Mouse (Mus musculus): Measurements from ENCODE around the gene Atg4c. TPM values are rescaled to one million over a fixed set of nuclear protein-coding genes. Genes with fewer than 3 reads are reported as not detected.

Gene Atg4c
- polyA plus RNA-seq, 1 experiment from 2014 or later: 12.3 TPM

DNA sequence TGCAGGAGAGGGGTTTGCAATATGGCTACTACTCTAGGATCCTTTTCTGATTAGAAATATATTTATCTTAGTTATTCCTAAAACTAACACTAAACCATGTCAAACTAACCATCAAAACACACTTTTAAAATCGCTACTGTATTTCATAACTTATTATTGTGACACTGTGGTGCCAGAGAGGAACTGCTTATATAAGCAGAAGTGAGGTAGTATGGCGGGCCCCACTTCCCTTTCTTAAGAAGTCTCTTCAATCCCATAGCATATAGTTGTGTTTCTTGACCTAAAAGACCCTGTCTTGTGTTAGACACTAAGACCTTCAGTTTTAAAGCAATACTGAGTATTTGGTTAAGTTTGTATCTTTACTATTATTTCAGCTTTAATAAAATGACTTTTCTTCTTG, 31.1 kb downstream of the Atg4c start:
- no peaks in the 10 kb centered on the region for H3K9me3 ChIP-seq (ENCODE audit: control insufficient read depth, low read depth, low read length)
- H3K27me3 ChIP-seq (ENCODE audit: control insufficient read depth, insufficient read depth, low read length): no peaks in the 10 kb centered on the region
- no peaks in the 10 kb centered on the region for H3K4me1 ChIP-seq (ENCODE audit: control insufficient read depth, insufficient read depth, low read length)
- H3K4me3 ChIP-seq (ENCODE audit: low read depth, low read length): no peak overlapping the region
- no peak overlapping the region for H3K27ac ChIP-seq (ENCODE audit: low read length)
- H3K4me2 ChIP-seq (replicated peaks; ENCODE audit: low read depth, low read length): no peak overlapping the region
- no peak for ATAC-seq (ENCODE audit: insufficient number of reproducible peaks, insufficient read depth, low FRiP score, low read depth)
- no peak overlapping the region for H3K9ac ChIP-seq (replicated peaks; ENCODE audit: low read depth, low read length)
- H3K36me3 ChIP-seq (ENCODE audit: control insufficient read depth, insufficient read depth, low read length): no peaks in the 10 kb centered on the region
- WGBS: 91% methylated on average over 2 of the region's 2 CpGs

GRCm38 (mm10) chr4:99227226-99227625, 33.5 kb downstream of the Atg4c start:
- Histone ChIP-seq H3K4me1 (ENCODE audit: control insufficient read depth, insufficient read depth, low read length) (no peaks in the 10 kb centered on the region), H3K9me3 (ENCODE audit: control insufficient read depth, low read depth, low read length) (no peaks in the 10 kb centered on the region), H3K27me3 (ENCODE audit: control insufficient read depth, insufficient read depth, low read length) (no peaks in the 10 kb centered on the region), H3K4me2 (replicated peaks; ENCODE audit: low read depth, low read length) (no peak overlapping the region), H3K27ac (ENCODE audit: low read length) (no peak overlapping the region), H3K36me3 (ENCODE audit: control insufficient read depth, insufficient read depth, low read length) (no peaks in the 10 kb centered on the region), H3K9ac (replicated peaks; ENCODE audit: low read depth, low read length) (no peak overlapping the region), H3K4me3 (ENCODE audit: low read depth, low read length) (no peak overlapping the region)
- ATAC-seq (ENCODE audit: insufficient number of reproducible peaks, insufficient read depth, low FRiP score, low read depth): no peak
- WGBS: 68% methylated on average over 6 of the region's 6 CpGs

DNA sequence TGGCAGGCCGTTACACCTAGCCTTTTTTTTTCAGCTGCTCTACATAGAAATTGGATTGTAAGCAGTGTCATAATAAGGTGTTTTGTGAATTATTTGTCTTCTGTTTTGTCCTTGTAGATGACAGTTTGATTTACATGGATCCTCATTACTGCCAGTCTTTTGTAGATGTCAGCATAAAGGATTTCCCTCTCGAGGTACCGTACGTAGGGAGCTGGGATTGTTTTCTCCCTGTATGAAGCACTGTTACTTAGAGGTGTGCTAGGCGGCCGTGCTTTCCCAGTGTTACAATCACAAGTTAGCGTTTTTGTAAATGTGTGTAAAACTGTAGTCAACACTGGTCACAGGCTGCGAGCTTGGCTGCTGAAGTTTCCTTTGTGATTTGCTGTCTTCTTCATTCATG, 35.6 kb downstream of the Atg4c start:
- no peak overlapping the region for H3K27ac ChIP-seq (ENCODE audit: low read length)
- no peak overlapping the region for H3K9ac ChIP-seq (replicated peaks; ENCODE audit: low read depth, low read length)
- H3K9me3 ChIP-seq (ENCODE audit: control insufficient read depth, low read depth, low read length): no peaks in the 10 kb centered on the region
- H3K4me3 ChIP-seq (ENCODE audit: low read depth, low read length): no peak overlapping the region
- WGBS: 85% methylated on average over 8 of the region's 8 CpGs
- no peaks in the 10 kb centered on the region for H3K4me1 ChIP-seq (ENCODE audit: control insufficient read depth, insufficient read depth, low read length)
- ATAC-seq (ENCODE audit: insufficient number of reproducible peaks, insufficient read depth, low FRiP score, low read depth): no peak
- H3K27me3 ChIP-seq (ENCODE audit: control insufficient read depth, insufficient read depth, low read length): no peaks in the 10 kb centered on the region
- H3K36me3 ChIP-seq (ENCODE audit: control insufficient read depth, insufficient read depth, low read length): no peaks in the 10 kb centered on the region
- H3K4me2 ChIP-seq (replicated peaks; ENCODE audit: low read depth, low read length): no peak overlapping the region

DNA sequence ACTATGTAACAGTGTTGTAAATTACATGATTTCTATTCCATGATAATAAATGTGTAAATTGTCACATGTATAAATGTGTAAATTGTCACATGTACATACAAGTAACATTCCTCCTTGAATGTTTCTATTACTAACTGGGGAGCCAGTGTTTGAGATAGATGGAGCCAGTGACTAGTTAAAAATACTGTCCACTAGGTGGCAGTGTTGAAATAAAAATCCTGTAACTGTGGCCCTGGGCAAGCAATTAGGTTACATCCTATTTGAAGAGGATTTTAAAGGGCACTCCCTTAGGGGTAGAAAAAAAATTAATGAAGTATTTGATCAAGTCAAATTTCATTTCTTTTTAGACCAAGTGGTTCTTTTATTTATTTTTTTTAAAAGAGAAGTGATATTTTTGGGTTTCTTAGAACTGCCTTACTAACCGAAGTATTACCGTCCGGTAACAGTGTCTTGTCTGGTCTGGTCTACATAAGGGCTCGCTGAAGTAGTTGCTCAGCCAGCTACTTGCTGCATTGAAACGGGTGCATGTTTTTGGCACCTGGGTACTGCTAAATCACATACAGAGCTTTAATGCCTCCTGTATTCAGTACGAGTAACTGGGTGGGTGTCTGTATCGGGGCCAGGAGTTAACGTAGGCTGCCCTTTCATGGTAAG, 41.6 kb downstream of the Atg4c start:
- no peaks in the 10 kb centered on the region for H3K27me3 ChIP-seq (ENCODE audit: control insufficient read depth, insufficient read depth, low read length)
- H3K4me2 ChIP-seq (replicated peaks; ENCODE audit: low read depth, low read length): no peak overlapping the region
- H3K9ac ChIP-seq (replicated peaks; ENCODE audit: low read depth, low read length): no peak overlapping the region
- no peak overlapping the region for H3K4me3 ChIP-seq (ENCODE audit: low read depth, low read length)
- no peak overlapping the region for H3K27ac ChIP-seq (ENCODE audit: low read length)
- WGBS: 92% methylated on average over 8 of the region's 8 CpGs
- 0 out of 2 replicates have a peak, but pooled peaks cover 3% of the 10 kb centered on the region for H3K36me3 ChIP-seq (ENCODE audit: control insufficient read depth, insufficient read depth, low read length)
- no peaks in the 10 kb centered on the region for H3K4me1 ChIP-seq (ENCODE audit: control insufficient read depth, insufficient read depth, low read length)
- no peak; the same call in 1 of the 2 replicates for ATAC-seq (ENCODE audit: insufficient number of reproducible peaks, insufficient read depth, low FRiP score, low read depth)
- H3K9me3 ChIP-seq (ENCODE audit: control insufficient read depth, low read depth, low read length): no peaks in the 10 kb centered on the region

DNA sequence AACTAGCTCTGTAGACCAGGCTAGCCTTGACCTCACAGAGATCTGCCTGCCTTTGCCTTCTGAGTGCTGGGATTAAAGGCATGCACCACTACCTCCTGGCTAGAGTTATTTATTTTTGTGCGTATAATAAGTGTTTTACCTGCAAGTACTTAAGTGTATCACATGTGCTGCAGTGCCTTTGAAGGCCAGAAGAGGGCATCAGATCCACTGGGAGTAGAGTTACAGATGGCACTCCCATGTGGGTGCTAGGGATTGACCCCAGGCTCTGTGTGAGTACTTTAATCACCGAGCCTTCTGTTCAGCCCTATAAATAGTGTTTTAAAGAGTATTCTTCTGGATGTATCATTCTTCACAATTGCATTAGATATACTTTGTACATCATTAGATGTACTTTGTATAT, 44.6 kb downstream of the Atg4c start:
- WGBS: 87% methylated on average over 2 of the region's 2 CpGs
- no peaks in the 10 kb centered on the region for H3K27me3 ChIP-seq (ENCODE audit: control insufficient read depth, insufficient read depth, low read length)
- H3K27ac ChIP-seq (ENCODE audit: low read length): no peak overlapping the region
- H3K4me1 ChIP-seq (ENCODE audit: control insufficient read depth, insufficient read depth, low read length): no peaks in the 10 kb centered on the region
- no peak overlapping the region for H3K4me3 ChIP-seq (ENCODE audit: low read depth, low read length)
- ATAC-seq (ENCODE audit: insufficient number of reproducible peaks, insufficient read depth, low FRiP score, low read depth): no peak
- H3K36me3 ChIP-seq (ENCODE audit: control insufficient read depth, insufficient read depth, low read length): 0 out of 2 replicates have a peak, but pooled peaks cover 3% of the 10 kb centered on the region
- no peak overlapping the region for H3K4me2 ChIP-seq (replicated peaks; ENCODE audit: low read depth, low read length)
- H3K9me3 ChIP-seq (ENCODE audit: control insufficient read depth, low read depth, low read length): no peaks in the 10 kb centered on the region
- H3K9ac ChIP-seq (replicated peaks; ENCODE audit: low read depth, low read length): no peak overlapping the region

DNA sequence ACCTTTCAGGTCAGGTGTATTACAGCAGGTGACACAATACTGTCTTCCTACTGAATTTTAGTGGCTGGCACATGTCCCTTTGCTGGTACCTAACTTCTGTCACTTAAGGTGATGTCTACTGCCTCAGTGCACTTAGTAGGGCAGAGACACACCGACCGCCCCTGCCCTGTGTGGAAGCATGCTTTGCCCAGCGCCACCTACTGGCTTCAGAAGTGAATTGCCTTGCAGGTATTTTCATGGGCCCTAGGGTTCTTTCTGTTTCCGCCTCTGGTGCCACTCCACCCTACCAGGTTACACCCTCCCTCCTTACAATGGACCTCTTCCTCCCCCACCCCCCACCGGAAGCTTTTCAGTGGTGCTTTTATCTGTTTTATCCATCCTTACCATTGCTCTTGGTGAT, 47.9 kb downstream of the Atg4c start:
- Histone ChIP-seq H3K36me3 (ENCODE audit: control insufficient read depth, insufficient read depth, low read length) (0 out of 2 replicates have a peak, but pooled peaks cover 3% of the 10 kb centered on the region), H3K9me3 (ENCODE audit: control insufficient read depth, low read depth, low read length) (no peaks in the 10 kb centered on the region), H3K4me3 (ENCODE audit: low read depth, low read length) (no peak overlapping the region), H3K4me1 (ENCODE audit: control insufficient read depth, insufficient read depth, low read length) (no peaks in the 10 kb centered on the region), H3K9ac (replicated peaks; ENCODE audit: low read depth, low read length) (no peak overlapping the region), H3K27ac (ENCODE audit: low read length) (no peak overlapping the region), H3K27me3 (ENCODE audit: control insufficient read depth, insufficient read depth, low read length) (no peaks in the 10 kb centered on the region), H3K4me2 (replicated peaks; ENCODE audit: low read depth, low read length) (no peak overlapping the region)
- no peak for ATAC-seq (ENCODE audit: insufficient number of reproducible peaks, insufficient read depth, low FRiP score, low read depth)
- WGBS: 55% methylated on average over 5 of the region's 5 CpGs

- H3K27ac ChIP-seq (ENCODE audit: low read length): no peak overlapping the region
- H3K9ac ChIP-seq (replicated peaks; ENCODE audit: low read depth, low read length): no peak overlapping the region
- H3K27me3 ChIP-seq (ENCODE audit: control insufficient read depth, insufficient read depth, low read length): no peaks in the 10 kb centered on the region
- no peaks in the 10 kb centered on the region for H3K4me1 ChIP-seq (ENCODE audit: control insufficient read depth, insufficient read depth, low read length)
- ATAC-seq (ENCODE audit: insufficient number of reproducible peaks, insufficient read depth, low FRiP score, low read depth): no peak
- H3K4me2 ChIP-seq (replicated peaks; ENCODE audit: low read depth, low read length): no peak overlapping the region
- no peaks in the 10 kb centered on the region for H3K9me3 ChIP-seq (ENCODE audit: control insufficient read depth, low read depth, low read length)
- H3K4me3 ChIP-seq (ENCODE audit: low read depth, low read length): no peak overlapping the region
- 88% methylated on average over 3 of the region's 3 CpGs for WGBS
- H3K36me3 ChIP-seq (ENCODE audit: control insufficient read depth, insufficient read depth, low read length): no peaks in the 10 kb centered on the region
These were observed 55.6 kb downstream of the Atg4c start for GRCm38 (mm10) chr4:99249358-99249757.

- no peaks in the 10 kb centered on the region for H3K4me1 ChIP-seq (ENCODE audit: control insufficient read depth, insufficient read depth, low read length)
- no peak overlapping the region for H3K4me3 ChIP-seq (ENCODE audit: low read depth, low read length)
- WGBS: 90% methylated on average over 8 of the region's 8 CpGs
- no peak overlapping the region for H3K9ac ChIP-seq (replicated peaks; ENCODE audit: low read depth, low read length)
- ATAC-seq (ENCODE audit: insufficient number of reproducible peaks, insufficient read depth, low FRiP score, low read depth): no peak
- no peaks in the 10 kb centered on the region for H3K9me3 ChIP-seq (ENCODE audit: control insufficient read depth, low read depth, low read length)
- no peak overlapping the region for H3K27ac ChIP-seq (ENCODE audit: low read length)
- no peaks in the 10 kb centered on the region for H3K36me3 ChIP-seq (ENCODE audit: control insufficient read depth, insufficient read depth, low read length)
- no peaks in the 10 kb centered on the region for H3K27me3 ChIP-seq (ENCODE audit: control insufficient read depth, insufficient read depth, low read length)
- H3K4me2 ChIP-seq (replicated peaks; ENCODE audit: low read depth, low read length): no peak overlapping the region
These were observed 56.1 kb downstream of the Atg4c start for GRCm38 (mm10) chr4:99249826-99250225.

DNA sequence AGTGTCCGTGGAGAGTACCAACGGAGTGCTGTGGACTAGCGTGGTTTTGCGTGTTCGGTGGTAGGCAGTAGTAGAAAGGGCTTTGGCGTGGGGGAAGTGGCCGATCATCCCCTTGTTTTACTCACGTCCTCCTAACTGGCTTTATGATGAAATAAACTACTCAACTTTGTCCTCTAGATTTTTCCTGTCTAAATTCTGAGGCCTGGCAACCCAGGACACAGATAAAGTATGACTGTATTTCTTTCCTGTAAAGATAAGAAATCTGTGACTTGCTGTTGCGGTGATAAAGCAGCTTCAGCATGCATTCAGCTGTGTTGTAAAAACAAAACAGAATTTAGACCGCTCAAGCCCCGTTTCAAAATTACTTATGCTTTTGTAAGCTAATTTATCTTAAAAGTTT, 59.2 kb downstream of the Atg4c start:
- 90% methylated on average over 11 of the region's 11 CpGs for WGBS

More for the DNA sequence above, 59.2 kb downstream of the Atg4c start:
- Histone ChIP-seq H3K27ac (ENCODE audit: low read length) (no peak overlapping the region), H3K27me3 (ENCODE audit: control insufficient read depth, insufficient read depth, low read length) (no peaks in the 10 kb centered on the region), H3K36me3 (ENCODE audit: control insufficient read depth, insufficient read depth, low read length) (no peaks in the 10 kb centered on the region), H3K4me1 (ENCODE audit: control insufficient read depth, insufficient read depth, low read length) (no peaks in the 10 kb centered on the region), H3K4me3 (ENCODE audit: low read depth, low read length) (no peak overlapping the region), H3K9me3 (ENCODE audit: control insufficient read depth, low read depth, low read length) (no peaks in the 10 kb centered on the region), H3K9ac (replicated peaks; ENCODE audit: low read depth, low read length) (no peak overlapping the region), H3K4me2 (replicated peaks; ENCODE audit: low read depth, low read length) (no peak overlapping the region)
- ATAC-seq (ENCODE audit: insufficient number of reproducible peaks, insufficient read depth, low FRiP score, low read depth): no peak

Data from stomach, embryonic 14.5 days (tissue).